Mouse (Mus musculus) stomach, postnatal 0 days (tissue): ENCODE results near the gene Lrrc8a.

Experiments used
- CTCF ChIP-seq: IDR thresholded peaks from 2 replicates; pipeline ENCODE4 v1.5.1; 2016; ENCODE audit warnings: antibody characterized with exemption, low read depth, mild to moderate bottlenecking, moderate library complexity
- EP300 ChIP-seq: optimal IDR thresholded peaks from 2 replicates; pipeline ENCODE3; 2016; ENCODE audit warnings: antibody characterized with exemption

DNA sequence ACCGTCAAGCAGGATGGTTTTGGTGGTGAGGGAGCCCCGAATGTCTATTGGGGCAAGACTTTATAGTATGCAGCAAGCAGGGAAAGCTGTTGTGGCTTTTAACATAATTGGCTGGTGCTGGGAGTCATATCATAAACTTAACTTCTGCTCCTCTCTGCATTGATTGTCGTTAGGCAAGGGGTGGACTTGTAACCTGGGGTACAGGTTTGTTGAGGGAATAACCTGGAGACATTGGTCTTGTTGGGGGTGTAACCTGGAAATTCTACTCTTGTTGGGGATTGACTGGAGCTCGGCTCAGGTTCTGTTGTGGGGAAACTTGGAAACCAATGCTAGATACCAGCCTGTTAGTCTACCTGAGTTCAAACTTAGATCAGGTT lies 25.4 kb upstream of the Lrrc8a start:
- no peak for TF ChIP-seq CTCF
- no peak for TF ChIP-seq EP300
